Mouse (Mus musculus) heart, postnatal 0 days (tissue): ENCODE data around the gene Slc34a2.

Experiments
- CTCF ChIP-seq: IDR thresholded peaks from 2 replicates; pipeline ENCODE4 v1.5.1; 2016; ENCODE audit warnings: antibody characterized with exemption, control low read depth, low read depth
- EP300 ChIP-seq: IDR thresholded peaks from 2 replicates; pipeline ENCODE4 v1.6.1; 2016; ENCODE audit warnings: antibody characterized with exemption, low read depth

DNA sequence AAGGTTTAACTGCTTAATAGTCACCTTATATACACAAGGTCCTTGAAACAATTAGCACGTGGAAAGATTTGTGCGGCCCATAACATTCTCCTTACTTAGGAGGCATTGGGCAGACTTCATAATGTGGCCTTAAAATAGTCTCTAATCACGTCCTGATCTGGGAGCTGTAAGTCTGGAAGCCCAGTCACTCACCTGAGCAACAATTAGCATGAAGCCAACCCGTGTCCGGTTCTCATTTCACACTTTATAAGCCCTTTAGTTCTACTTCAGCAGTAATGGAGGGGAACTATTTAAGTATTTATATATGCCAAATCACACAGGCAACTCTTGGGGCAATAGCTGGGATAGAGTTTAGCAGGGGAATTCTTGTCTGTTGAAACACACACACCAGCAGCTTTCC, 21.3 kb upstream of the Slc34a2 start:
- no peak for TF ChIP-seq CTCF
- TF ChIP-seq EP300 = no peak
